In the genomic region with DNA sequence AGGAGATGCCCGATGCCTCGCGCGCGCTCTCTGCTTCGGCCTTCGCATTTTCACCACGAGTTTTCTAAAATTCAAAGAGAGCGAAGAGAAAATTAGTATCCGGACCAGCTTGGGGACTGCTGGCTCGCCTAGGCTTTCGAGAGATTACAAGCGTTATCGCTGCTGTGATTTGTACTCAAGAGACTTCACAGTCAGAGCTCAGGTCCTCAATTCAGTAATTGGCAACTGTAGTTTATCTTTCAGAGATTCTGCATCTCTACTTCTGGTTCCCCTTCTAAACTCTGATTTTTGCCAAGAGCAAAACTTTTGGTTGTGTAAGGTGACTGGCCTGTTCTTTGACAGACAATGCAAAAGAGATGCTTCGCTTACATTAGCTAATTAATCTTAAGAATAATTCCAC, we compare ENCODE assay signal across 9 mouse cellular contexts. TPM values are rescaled to one million over a fixed set of nuclear protein-coding genes. Genes with fewer than 3 reads are reported as not detected.
DNase-seq lines count a peak whose midpoint lies in the region; ATAC-seq and TF ChIP-seq lines count a peak whose summit lies in the region.
"Had no signal": no experiment of that assay in that cellular context is flagged by ENCODE, and none has a peak within 500 bp of the region (broad histone marks: within the 10 kb centered on the region; RNA-seq: fewer than 3 reads in every experiment).

No protein-coding gene starts in this region.

- no peak for TF ChIP-seq CTCF in bone marrow, adult 2 months (IDR thresholded peaks at IDR 0.05; ENCODE audit: control insufficient read depth, insufficient read depth, low read length)

- peak overlapping the region; percentile 98 for H3K27ac ChIP-seq in heart, embryonic 15.5 days
- peak overlapping the region; percentile 99 for H3K27ac ChIP-seq in bone marrow, adult 2 months (ENCODE audit: control insufficient read depth, insufficient read depth, low read depth, low read length, poor library complexity)
- H3K27ac ChIP-seq in hindbrain, embryonic 14.5 days: peak overlapping the region; percentile 94
- peak overlapping the region; percentile 94 for H3K27ac ChIP-seq in midbrain, embryonic 12.5 days (replicated peaks)

- H3K9ac ChIP-seq in heart, embryonic 15.5 days: peak overlapping the region; percentile 85
- H3K9ac ChIP-seq in hindbrain, embryonic 14.5 days: peak overlapping the region; percentile 95
- peak overlapping the region; percentile 85 for H3K9ac ChIP-seq in midbrain, embryonic 12.5 days (replicated peaks)

- TF ChIP-seq POLR2A in bone marrow, adult 2 months (IDR thresholded peaks at IDR 0.05; ENCODE audit: borderline replicate concordance, control insufficient read depth, low read depth, low read length): no peak

- H3K27me3 ChIP-seq in heart, embryonic 15.5 days: no peaks in the 10 kb centered on the region
- H3K27me3 ChIP-seq in hindbrain, embryonic 14.5 days (ENCODE audit: control insufficient read depth, insufficient read depth, low read length): no peaks in the 10 kb centered on the region
- H3K27me3 ChIP-seq in midbrain, embryonic 12.5 days: no peaks in the 10 kb centered on the region

- peak overlapping the region; percentile 65 for H3K4me2 ChIP-seq in heart, embryonic 15.5 days
- peak overlapping the region; percentile 75 for H3K4me2 ChIP-seq in hindbrain, embryonic 14.5 days (replicated peaks)
- peak overlapping the region; percentile 67 for H3K4me2 ChIP-seq in midbrain, embryonic 12.5 days (replicated peaks)

- DNase-seq in heart, adult 8-10 months (ENCODE audit: low spot score): no peak
- DNase-seq in hindbrain, embryonic 14.5 days (ENCODE audit: low spot score): no peak
- DNase-seq in right cerebral cortex, postnatal 25 days: no peak
- no peak for DNase-seq in urinary bladder, postnatal 25 days (ENCODE audit: low spot score)
- DNase-seq in T-cell, adult 2 months (ENCODE audit: low spot score): no peak

- H3K4me3 ChIP-seq in heart, embryonic 15.5 days: peak overlapping the region; percentile 80
- H3K4me3 ChIP-seq in bone marrow, adult 2 months (replicated peaks; ENCODE audit: control insufficient read depth, low read depth, low read length): peak overlapping the region; percentile 100
- peak overlapping the region; percentile 84 for H3K4me3 ChIP-seq in hindbrain, embryonic 14.5 days (replicated peaks; ENCODE audit: low read length)
- peak overlapping the region; percentile 74 for H3K4me3 ChIP-seq in midbrain, embryonic 12.5 days

- H3K9me3 ChIP-seq in heart, embryonic 15.5 days (replicated peaks): no peaks in the 10 kb centered on the region
- H3K9me3 ChIP-seq in hindbrain, embryonic 14.5 days (ENCODE audit: control insufficient read depth, low read length): no peaks in the 10 kb centered on the region
- H3K9me3 ChIP-seq in midbrain, embryonic 12.5 days: no peaks in the 10 kb centered on the region

- H3K4me1 ChIP-seq in heart, embryonic 15.5 days (replicated peaks): peaks cover 8% of the 10 kb centered on the region
- H3K4me1 ChIP-seq in bone marrow, adult 2 months (ENCODE audit: control insufficient read depth, insufficient read depth, low read length): no peaks in the 10 kb centered on the region; the same call in 1 of the 2 replicates
- peaks cover 8% of the 10 kb centered on the region for H3K4me1 ChIP-seq in hindbrain, embryonic 14.5 days (replicated peaks; ENCODE audit: control insufficient read depth, insufficient read depth, low read length)
- peaks cover 3% of the 10 kb centered on the region for H3K4me1 ChIP-seq in midbrain, embryonic 12.5 days

- H3K36me3 ChIP-seq in heart, embryonic 15.5 days: no peaks in the 10 kb centered on the region
- H3K36me3 ChIP-seq in hindbrain, embryonic 14.5 days (replicated peaks; ENCODE audit: control insufficient read depth, insufficient read depth): 0 out of 2 replicates have a peak, but pooled peaks cover 3% of the 10 kb centered on the region
- H3K36me3 ChIP-seq in midbrain, embryonic 12.5 days: no peaks in the 10 kb centered on the region

- no peak for ATAC-seq in heart, embryonic 15.5 days (replicated peaks; ENCODE audit: insufficient number of reproducible peaks, insufficient read depth, low FRiP score, low read depth)
- no peak for ATAC-seq in hindbrain, embryonic 14.5 days (ENCODE audit: low FRiP score)
- ATAC-seq in midbrain, embryonic 12.5 days (ENCODE audit: low FRiP score, low read depth): peak; percentile 6; the same call in 1 of the 2 replicates

- WGBS in heart, embryonic 15.5 days: 4% methylated on average over 15 of the region's 15 CpGs
- WGBS in bone marrow, adult 2 months: 4% methylated on average over 15 of the region's 15 CpGs
- WGBS in hindbrain, embryonic 14.5 days: 3% methylated on average over 15 of the region's 15 CpGs
- 5% methylated on average over 15 of the region's 15 CpGs for WGBS in midbrain, embryonic 12.5 days

RNA-seq across cellular contexts. Expression of gene Zfyve16, which starts 0.6 kb away (rescaled TPM):
- 6.9 and 7.4 TPM in 2 replicates for polyA plus RNA-seq in heart, embryonic 15.5 days (2015; fragmentation: Nextera tagmentation; extraction: Ambion mirVana)
- total RNA-seq in heart, adult 8-10 months (2022): 10 to 100 TPM; 12.0 to 14.9 (median 12.5) TPM
- polyA plus RNA-seq in bone marrow, adult 2 months (2011; ENCODE audit: insufficient read depth, insufficient read length, low replicate concordance, missing spikeins): 1.8 and 5.2 TPM in 2 replicates
- 13.1 and 13.7 TPM in 2 replicates for polyA plus RNA-seq in hindbrain, embryonic 14.5 days (2014; fragmentation: Nextera tagmentation; extraction: Ambion mirVana)
- 13.9 and 14.0 TPM in 2 replicates for polyA plus RNA-seq in midbrain, embryonic 12.5 days (2016; fragmentation: Nextera tagmentation; extraction: Ambion mirVana)

RNA-seq across cellular contexts. Expression of gene Spz1, which starts 44.7 kb away (rescaled TPM):
- not detected in 2 replicates for polyA plus RNA-seq in heart, embryonic 15.5 days (2015; fragmentation: Nextera tagmentation; extraction: Ambion mirVana)
- not detected for total RNA-seq in heart, adult 8-10 months (2022)
- polyA plus RNA-seq in bone marrow, adult 2 months (2011; ENCODE audit: insufficient read depth, insufficient read length, low replicate concordance, missing spikeins): not detected in 2 replicates
- not detected in 2 replicates for polyA plus RNA-seq in hindbrain, embryonic 14.5 days (2014; fragmentation: Nextera tagmentation; extraction: Ambion mirVana)
- not detected in 2 replicates for polyA plus RNA-seq in midbrain, embryonic 12.5 days (2016; fragmentation: Nextera tagmentation; extraction: Ambion mirVana)
- polyA plus RNA-seq: urinary bladder, adult 2 months had no signal

RNA-seq across cellular contexts. Expression of gene Fam151b, which starts 47.4 kb away (rescaled TPM):
- 0.11 TPM in 1 of 2 replicates, not detected in the other for polyA plus RNA-seq in heart, embryonic 15.5 days (2015; fragmentation: Nextera tagmentation; extraction: Ambion mirVana)
- 1 to 10 TPM; 2.1 to 2.5 (median 2.1) TPM for total RNA-seq in heart, adult 8-10 months (2022)
- 7.2 TPM in 1 of 2 replicates, not detected in the other for polyA plus RNA-seq in bone marrow, adult 2 months (2011; ENCODE audit: insufficient read depth, insufficient read length, low replicate concordance, missing spikeins)
- polyA plus RNA-seq in hindbrain, embryonic 14.5 days (2014; fragmentation: Nextera tagmentation; extraction: Ambion mirVana): not detected in 2 replicates
- 0.15 TPM in 1 of 2 replicates, not detected in the other for polyA plus RNA-seq in midbrain, embryonic 12.5 days (2016; fragmentation: Nextera tagmentation; extraction: Ambion mirVana)
